Mouse (Mus musculus): ENCODE measurements around the gene Chrdl1.

GRCm38 (mm10) chrX:143366256-143366959 is 27.7 kb downstream of the Chrdl1 start:
- TF ChIP-seq CTCF (IDR thresholded peaks at IDR 0.05; ENCODE audit: control insufficient read depth, insufficient read depth, insufficient read length) (no peak), USF1 (IDR thresholded peaks at IDR 0.05; ENCODE audit: low read depth) (no peak), FOSL1 (IDR thresholded peaks at IDR 0.05; ENCODE audit: insufficient read depth, low read length, poor library complexity, severe bottlenecking) (no peak), MYOD1 (IDR thresholded peaks at IDR 0.05; ENCODE audit: control insufficient read depth, insufficient read length, low read depth) (no peak), MYOG (IDR thresholded peaks at IDR 0.05; ENCODE audit: control insufficient read depth, extremely low read depth, insufficient read length) (no peak), CEBPB (IDR thresholded peaks at IDR 0.05; ENCODE audit: low read depth) (no peak)
